Mouse (Mus musculus) embryonic fibroblast, embryonic 13.5 days (primary cell): Measurements from ENCODE around the gene Pafah2.

ENCODE experiments used
- CTCF ChIP-seq: IDR thresholded peaks from 2 replicates; pipeline ENCODE4 v1.5.1; 2011; ENCODE audit warnings: mild to moderate bottlenecking, control low read depth, low read length, moderate library complexity, borderline replicate concordance; ENCODE audit not compliant: insufficient read depth
- POLR2A ChIP-seq: IDR thresholded peaks from 2 replicates; pipeline ENCODE4 v1.6.1; 2011; ENCODE audit warnings: low read depth, mild to moderate bottlenecking, control low read depth, low read length, moderate library complexity

GRCm38 (mm10) chr4:134450392-134451195 lies 54.5 kb downstream of the Pafah2 start:
- TF ChIP-seq CTCF (no peak), POLR2A (no peak)
